Mouse (Mus musculus): ENCODE measurements around the gene Ssmem1.

DNA sequence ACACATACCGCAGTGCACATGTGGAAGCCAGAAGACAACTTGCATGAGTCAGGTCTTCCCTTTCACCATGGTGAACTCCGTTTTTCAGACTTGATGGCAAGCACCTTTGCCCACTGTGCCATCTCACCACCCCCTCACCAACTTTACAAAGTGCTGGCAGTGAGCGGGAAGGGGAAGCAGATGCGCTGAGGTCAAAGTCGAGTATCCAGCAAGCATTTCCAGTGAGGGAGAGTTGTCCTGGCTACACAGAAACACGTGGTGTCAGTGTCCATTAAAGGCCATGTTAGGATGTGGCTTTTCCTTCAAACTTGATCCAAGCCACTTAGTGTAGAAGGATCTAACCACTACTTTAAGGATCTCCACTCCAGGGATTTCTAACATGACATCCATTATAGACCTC lies 31.9 kb upstream of the Ssmem1 start:
- TF ChIP-seq GABPA (IDR thresholded peaks at IDR 0.05; ENCODE audit: insufficient replicate concordance, low read depth, low read length) (no peak), MYC (IDR thresholded peaks at IDR 0.05; ENCODE audit: low read depth, low read length) (no peak), HCFC1 (IDR thresholded peaks at IDR 0.05; ENCODE audit: low read depth, low read length) (no peak), USF2 (conservative IDR thresholded peaks at IDR 0.05; ENCODE audit: low read depth, low read length) (no peak), RAD21 (IDR thresholded peaks at IDR 0.05; ENCODE audit: low read depth, low read length) (no peak), CTCF (conservative IDR thresholded peaks at IDR 0.05 in 1 of 2, IDR thresholded peaks at IDR 0.05 in 1 of 2; ENCODE audit: low read depth in 2 of 2, low read length in 2 of 2) (no peak)

Measured in CH12.LX (cell line).